Mouse (Mus musculus) neural tube, embryonic 15.5 days (tissue): Measurements from ENCODE around the gene Grin1. TPM values are rescaled to one million over a fixed set of nuclear protein-coding genes. Genes with fewer than 3 reads are reported as not detected.
"Not testable (repeated sequence)": the region's sequence is repeated elsewhere in the genome, so short reads cannot be mapped to it uniquely, and the experiment has no call there.

Experiments used
- ATAC-seq: fragments of 200-750 bp; cut with Nextera tagmentation; 2 replicates; pipeline ENCODE4 v1.8.0; 2017; ENCODE audit warnings: mild to moderate bottlenecking, moderate TSS enrichment, moderate library complexity; ENCODE audit not compliant: low FRiP score
- H3K27ac ChIP-seq: fragments of 300-500 bp; sonication (generic); replicated peaks from 2 replicates; pipeline ENCODE4 v1.5.1; 2015; ENCODE audit warnings: mild to moderate bottlenecking, inconsistent platforms
- H3K27me3 ChIP-seq: fragments of 300-500 bp; sonication (generic); replicated peaks from 2 replicates; pipeline ENCODE4 v1.6.1; 2015; ENCODE audit warnings: inconsistent platforms
- H3K36me3 ChIP-seq: fragments of 300-500 bp; sonication (generic); 2 replicates; pipeline ENCODE4 v1.6.1; 2015; ENCODE audit warnings: inconsistent platforms
- H3K4me1 ChIP-seq: fragments of 300-500 bp; sonication (generic); 2 replicates; pipeline ENCODE4 v1.6.1; 2015; ENCODE audit warnings: inconsistent platforms
- H3K4me2 ChIP-seq: fragments of 300-500 bp; sonication (generic); 2 replicates; pipeline ENCODE4 v1.6.1; 2015; ENCODE audit warnings: inconsistent platforms, mild to moderate bottlenecking, moderate library complexity
- H3K4me3 ChIP-seq: fragments of 300-500 bp; sonication (generic); replicated peaks from 2 replicates; pipeline ENCODE4 v1.5.1; 2015; ENCODE audit warnings: mild to moderate bottlenecking, inconsistent platforms
- H3K9ac ChIP-seq: fragments of 300-500 bp; sonication (generic); replicated peaks from 2 replicates; pipeline ENCODE4 v1.6.1; 2015; ENCODE audit warnings: mild to moderate bottlenecking, inconsistent platforms
- H3K9me3 ChIP-seq: fragments of 300-500 bp; sonication (generic); replicated peaks from 2 replicates; pipeline ENCODE4 v1.6.1; 2016; ENCODE audit warnings: inconsistent platforms
- WGBS: fragments of 180-500 bp; shearing (Covaris S2); methylation state at CpG from one replicate; pipeline ENCODE4 v1.1.7; 2015; ENCODE audit warnings: mixed read lengths; 5-methylcytosine and 5-hydroxymethylcytosine counted together
- polyA plus RNA-seq: library from polyadenylated mRNA; unstranded; fragments of >200 nt; fragmentation: Nextera tagmentation; extraction: Ambion mirVana; gene quantifications from 2 replicates; pipeline ENCODE4 v1.2.1, GENCODE M21; 2015

Gene Grin1
- polyA plus RNA-seq, 1 experiment from 2014 or later = 68.4 TPM

DNA sequence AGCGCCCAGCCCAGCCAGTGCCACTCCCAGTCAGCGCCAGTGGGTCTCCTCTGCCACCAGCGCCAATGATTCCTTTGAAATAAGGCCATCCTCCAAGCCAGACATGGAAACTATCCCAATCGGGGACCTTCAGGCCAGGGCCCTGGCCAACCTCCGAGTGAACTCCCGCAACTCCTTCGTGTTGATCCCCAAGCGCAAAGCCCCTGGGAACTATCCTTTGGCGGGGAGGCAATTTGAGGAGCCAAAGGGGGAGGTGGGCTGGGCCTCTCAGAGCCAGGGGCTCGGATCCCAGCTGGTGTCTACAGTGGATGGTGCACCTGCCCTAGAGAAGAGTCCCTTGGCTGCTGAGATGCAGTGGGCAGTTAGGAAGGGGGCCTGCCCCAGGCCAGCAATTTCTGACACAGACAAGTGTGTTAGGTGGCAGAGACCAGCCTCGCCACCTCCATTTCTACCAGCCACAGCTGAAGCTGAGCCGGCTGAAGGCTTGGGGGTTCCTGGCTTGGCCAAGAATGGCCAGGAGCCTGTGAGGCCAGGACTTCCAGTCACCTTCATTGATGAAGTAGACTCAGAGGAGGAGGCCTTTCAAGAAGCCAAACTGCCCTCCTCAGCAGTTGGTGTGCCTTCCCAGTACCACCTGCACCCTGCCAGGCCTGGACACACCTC is 55.2 kb downstream of the Grin1 start:
- ATAC-seq = no peak
- H3K36me3 ChIP-seq = 0 out of 2 replicates have a peak, but pooled peaks cover 5% of the 10 kb centered on the region
- WGBS = 12% methylated on average over 12 of the region's 12 CpGs
- peaks cover 61% of the 10 kb centered on the region for H3K4me1 ChIP-seq
- peak overlapping the region; percentile 78 for H3K9ac ChIP-seq
- H3K27ac ChIP-seq = no peak overlapping the region
- no peaks in the 10 kb centered on the region for H3K9me3 ChIP-seq
- H3K4me3 ChIP-seq = peak overlapping the region; percentile 85
- H3K4me2 ChIP-seq = peak overlapping the region; percentile 100
- no peaks in the 10 kb centered on the region for H3K27me3 ChIP-seq

GRCm38 (mm10) chr2:25262795-25263622 is 56.0 kb downstream of the Grin1 start:
- no peaks in the 10 kb centered on the region for H3K27me3 ChIP-seq
- 0 out of 2 replicates have a peak, but pooled peaks cover 3% of the 10 kb centered on the region for H3K36me3 ChIP-seq
- under 1% methylated on average over 82 of the region's 82 CpGs for WGBS
- ATAC-seq = peak; percentile 33
- no peaks in the 10 kb centered on the region for H3K9me3 ChIP-seq
- H3K27ac ChIP-seq = peak overlapping the region; percentile 79
- peaks cover 63% of the 10 kb centered on the region for H3K4me1 ChIP-seq
- peak overlapping the region; percentile 85 for H3K4me3 ChIP-seq
- peak overlapping the region; percentile 78 for H3K9ac ChIP-seq
- peak overlapping the region; percentile 100 for H3K4me2 ChIP-seq

DNA sequence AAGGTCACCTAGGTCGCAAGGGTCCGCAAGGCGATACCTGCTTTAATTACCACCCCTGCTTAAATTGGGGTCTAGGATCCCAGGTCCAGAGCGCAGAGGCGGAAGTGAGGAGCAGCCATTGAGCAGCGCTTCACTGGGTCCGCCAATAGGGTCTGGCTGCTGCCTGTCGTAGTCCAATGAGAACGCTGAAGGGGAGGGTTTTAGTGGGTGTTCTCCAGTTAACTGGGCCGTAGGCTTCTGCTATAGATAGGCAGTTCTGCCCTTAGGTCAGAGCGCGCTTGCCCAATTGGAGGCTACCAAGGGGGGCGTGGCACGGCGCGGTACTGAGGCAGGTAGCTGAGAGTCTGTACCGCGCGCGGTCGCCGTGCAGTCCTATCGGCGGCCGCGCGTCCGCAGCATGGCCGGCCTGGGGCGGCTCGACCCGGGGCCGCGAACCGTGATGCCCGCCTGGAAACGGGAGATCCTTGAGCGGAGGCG is 56.7 kb downstream of the Grin1 start, which contains the start of gene Tprn:
TSS of gene Tprn (plus strand) at position 328 of the 477 bp plus-strand sequence.
- Histone ChIP-seq H3K36me3 (no peaks in the 10 kb centered on the region), H3K4me3 (peak within 1 kb of the TSS; percentile 85), H3K27ac (peak within 1 kb of the TSS; percentile 79), H3K4me2 (peak within 1 kb of the TSS; percentile 100), H3K27me3 (no peaks in the 10 kb centered on the region), H3K4me1 (peaks cover 56% of the 10 kb centered on the region), H3K9ac (peak within 1 kb of the TSS; percentile 78), H3K9me3 (no peaks in the 10 kb centered on the region)
- under 1% methylated on average over 39 of the region's 39 CpGs for WGBS
- ATAC-seq = peak; percentile 99

DNA sequence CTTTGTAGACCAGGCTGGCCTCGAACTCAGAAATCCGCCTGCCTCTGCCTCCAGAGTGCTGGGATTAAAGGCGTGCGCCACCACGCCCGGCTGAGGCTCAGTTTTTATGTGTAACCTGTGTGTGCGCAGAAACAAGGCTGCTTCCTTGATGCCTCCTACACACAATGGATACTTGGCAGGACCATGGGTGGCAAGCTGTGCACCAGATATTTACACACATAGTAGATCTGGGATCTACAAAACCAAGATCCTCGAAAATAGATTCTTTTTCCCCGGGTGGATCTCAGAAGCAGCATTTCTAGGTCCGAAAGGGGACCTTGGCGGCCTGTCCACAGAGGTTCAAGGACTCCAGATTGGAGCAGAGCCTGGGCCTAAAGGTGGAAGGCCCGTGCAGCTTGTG is 57.1 kb downstream of the Grin1 start:
- WGBS = 47% methylated on average over 12 of the region's 12 CpGs
- peak; percentile 7; the same call in 1 of the 2 replicates for ATAC-seq

DNA sequence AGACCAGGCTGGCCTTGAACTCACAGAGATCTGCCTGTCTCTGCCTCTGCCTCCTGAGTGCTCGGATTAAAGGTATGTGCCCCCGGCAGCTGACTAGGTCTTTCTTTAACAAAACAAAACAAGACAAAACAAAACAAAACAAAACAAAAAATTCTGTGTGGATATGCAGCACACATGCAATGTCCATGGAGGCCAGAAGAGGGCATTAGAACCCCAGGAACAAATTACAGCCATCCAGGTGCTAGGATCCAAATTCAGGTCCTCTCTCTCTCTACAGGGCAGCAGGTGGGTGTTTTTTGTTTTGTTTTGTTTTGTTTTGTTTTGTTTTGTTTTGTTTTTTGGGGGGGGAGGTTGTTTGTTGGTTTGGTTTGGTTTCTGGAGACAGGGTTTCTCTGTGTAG is 60.1 kb downstream of the Grin1 start:
- Histone ChIP-seq H3K9ac (no peak overlapping the region), H3K4me3 (no peak overlapping the region), H3K4me2 (no peak overlapping the region), H3K36me3 (no peaks in the 10 kb centered on the region), H3K4me1 (peaks cover 46% of the 10 kb centered on the region), H3K27ac (no peak overlapping the region), H3K27me3 (no peaks in the 10 kb centered on the region), H3K9me3 (no peaks in the 10 kb centered on the region)
- no peak for ATAC-seq
- WGBS = 47% methylated on average over 2 of the region's 2 CpGs

More for the DNA sequence above, 57.1 kb downstream of the Grin1 start:
- H3K9ac ChIP-seq = peak overlapping the region; percentile 45
- peak overlapping the region; percentile 78 for H3K27ac ChIP-seq
- peaks cover 56% of the 10 kb centered on the region for H3K4me1 ChIP-seq
- H3K4me2 ChIP-seq = peak overlapping the region; percentile 100
- no peaks in the 10 kb centered on the region for H3K36me3 ChIP-seq
- H3K9me3 ChIP-seq = no peaks in the 10 kb centered on the region
- peak overlapping the region; percentile 85 for H3K4me3 ChIP-seq
- no peaks in the 10 kb centered on the region for H3K27me3 ChIP-seq

DNA sequence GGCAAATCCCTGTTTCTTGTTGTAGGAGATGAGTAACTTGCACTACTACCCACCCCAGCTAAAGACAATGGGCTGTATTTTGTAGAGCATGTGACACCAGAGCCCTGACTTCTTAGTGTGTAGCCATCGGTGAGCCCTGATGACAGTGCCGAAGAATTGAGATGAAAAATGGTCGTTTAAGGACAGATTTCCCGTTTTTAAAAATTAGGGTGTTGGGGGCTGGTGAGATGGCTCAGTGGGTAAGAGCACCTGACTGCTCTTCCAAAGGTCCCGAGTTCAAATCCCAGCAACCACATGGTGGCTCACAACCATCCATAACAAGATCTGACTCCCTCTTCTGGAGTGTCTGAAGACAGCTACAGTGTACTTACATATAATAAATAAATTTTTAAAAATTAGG is 61.7 kb downstream of the Grin1 start:
- ATAC-seq, H3K4me3 ChIP-seq, H3K9me3 ChIP-seq, H3K27ac ChIP-seq, H3K36me3 ChIP-seq, H3K9ac ChIP-seq, H3K27me3 ChIP-seq: not testable (repeated sequence)
- peak overlapping the region; percentile 13; the same call in 1 of the 2 replicates for H3K4me2 ChIP-seq
- H3K4me1 ChIP-seq = peaks cover 36% of the 10 kb centered on the region
- 88% methylated on average over 5 of the region's 5 CpGs for WGBS

- H3K4me1 ChIP-seq = peaks cover 30% of the 10 kb centered on the region
- not testable (repeated sequence) for H3K27ac ChIP-seq, H3K9me3 ChIP-seq, ATAC-seq, H3K27me3 ChIP-seq
- peak overlapping the region; percentile 100 for H3K4me3 ChIP-seq
- H3K4me2 ChIP-seq = peak overlapping the region; percentile 95
- H3K9ac ChIP-seq = peak overlapping the region; percentile 96
- WGBS = 58% methylated on average over 12 of the region's 12 CpGs
- peaks cover 14% of the 10 kb centered on the region for H3K36me3 ChIP-seq
Observed at GRCm38 (mm10) chr2:25256443-25257109, 62.4 kb downstream of the Grin1 start.

DNA sequence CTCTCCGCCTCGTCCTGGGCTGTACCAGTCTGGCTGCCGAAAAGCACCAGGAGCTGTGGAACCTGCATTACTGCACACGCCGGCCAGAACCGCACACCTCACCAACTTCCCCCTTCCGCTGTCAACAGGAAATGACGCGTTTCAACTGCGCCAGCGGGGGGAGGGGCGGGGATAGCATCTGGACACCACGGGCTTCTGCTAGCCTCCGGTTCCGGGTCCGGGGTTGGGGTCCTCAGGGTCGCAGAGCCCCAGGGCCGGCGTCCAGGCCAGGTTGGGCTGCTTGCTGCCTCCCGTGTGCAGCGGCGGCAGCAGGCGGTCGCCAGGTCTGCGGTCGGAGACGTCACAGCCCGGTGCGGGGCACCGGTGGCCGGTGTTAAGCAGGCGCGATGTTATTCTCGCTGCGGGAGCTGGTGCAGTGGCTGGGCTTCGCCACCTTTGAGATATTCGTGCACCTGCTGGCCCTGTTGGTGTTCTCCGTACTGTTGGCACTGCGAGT is 63.7 kb downstream of the Grin1 start, which contains the start of gene Tmem203:
TSS of gene Tmem203 (plus strand) at position 156 of the 496 bp plus-strand sequence.
- no peaks in the 10 kb centered on the region for H3K9me3 ChIP-seq
- peak within 1 kb of the TSS; percentile 83 for H3K27ac ChIP-seq
- H3K4me2 ChIP-seq = peak within 1 kb of the TSS; percentile 95
- ATAC-seq = peak; percentile 93
- WGBS = under 1% methylated on average over 38 of the region's 39 CpGs
- peak within 1 kb of the TSS; percentile 96 for H3K9ac ChIP-seq
- peaks cover 29% of the 10 kb centered on the region for H3K4me1 ChIP-seq
- no peaks in the 10 kb centered on the region for H3K27me3 ChIP-seq
- H3K36me3 ChIP-seq = peaks cover 25% of the 10 kb centered on the region
- H3K4me3 ChIP-seq = peak within 1 kb of the TSS; percentile 100

- no peak for ATAC-seq
- no peak overlapping the region for H3K4me2 ChIP-seq
- no peak overlapping the region for H3K4me3 ChIP-seq
- H3K36me3 ChIP-seq = peaks cover 44% of the 10 kb centered on the region
- no peaks in the 10 kb centered on the region for H3K27me3 ChIP-seq
- WGBS = 73% methylated on average over 1 of the region's 1 CpGs
- peaks cover 25% of the 10 kb centered on the region for H3K4me1 ChIP-seq
- H3K9me3 ChIP-seq = no peaks in the 10 kb centered on the region
- H3K27ac ChIP-seq = no peak overlapping the region
- H3K9ac ChIP-seq = no peak overlapping the region
Observed at GRCm38 (mm10) chr2:25252331-25252730, 66.7 kb downstream of the Grin1 start.

DNA sequence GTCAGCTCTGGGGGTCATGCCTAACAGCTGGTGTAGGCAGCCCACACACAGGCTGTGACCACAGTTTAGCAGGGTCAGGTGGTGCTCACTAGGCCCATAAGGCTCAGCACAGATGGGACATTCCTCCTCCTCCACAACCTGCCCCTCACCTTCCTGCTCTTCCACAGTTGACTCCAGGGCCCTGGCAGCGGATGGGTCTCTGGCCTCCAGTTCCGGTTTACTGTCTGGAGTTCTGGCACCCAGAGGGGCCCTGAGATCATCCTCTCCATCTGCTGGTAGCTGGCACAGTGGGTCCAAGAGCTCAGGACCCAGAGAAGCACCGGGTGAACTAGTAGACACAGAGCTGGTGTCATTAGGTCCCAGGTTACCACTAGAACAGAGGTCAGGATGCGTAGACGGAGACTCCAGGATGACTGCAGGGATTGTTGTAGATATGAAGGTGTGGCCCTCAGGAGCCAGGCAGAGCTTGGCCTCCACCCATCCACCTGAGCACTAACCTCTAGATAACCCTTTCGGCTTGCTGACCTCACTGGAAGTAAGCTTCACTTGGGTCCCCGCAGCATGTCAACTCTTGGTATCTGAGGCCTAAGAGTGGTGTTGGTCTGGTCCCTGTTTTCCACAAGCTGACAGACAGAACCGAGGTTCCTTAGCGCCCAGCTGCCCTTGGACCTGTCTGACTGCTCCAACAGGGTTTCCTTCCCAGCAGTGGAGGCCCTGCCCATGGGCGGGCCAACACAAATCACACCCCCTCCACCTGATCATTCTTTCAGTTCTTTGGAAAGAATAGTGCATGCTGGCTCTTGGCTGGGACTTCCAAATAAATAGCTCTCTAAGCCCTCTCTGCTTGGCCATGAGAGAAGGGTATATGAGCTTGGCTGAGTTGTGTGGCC is 72.6 kb downstream of the Grin1 start, which contains the start of gene AL732309.1:
TSS of gene AL732309.1 (minus strand) at position 681 of the 890 bp plus-strand sequence.
- Histone ChIP-seq H3K9ac (no peak within 1 kb of the TSS), H3K4me2 (no peak within 1 kb of the TSS), H3K4me3 (no peak within 1 kb of the TSS), H3K27me3 (no peaks in the 10 kb centered on the region), H3K4me1 (peaks cover 30% of the 10 kb centered on the region), H3K27ac (no peak within 1 kb of the TSS), H3K36me3 (peaks cover 54% of the 10 kb centered on the region), H3K9me3 (no peaks in the 10 kb centered on the region)
- 91% methylated on average over 10 of the region's 10 CpGs for WGBS
- no peak for ATAC-seq
